Mouse (Mus musculus): ENCODE measurements at regions not wholly inside any gene's neighbourhood (a gene's known extent, or its start where the extent isn't known, plus 50 kb on each side); places are given as distances from the start of the nearest gene placed in this dataset.
A peak's percentile ranks its signal among the peaks of the same experiment; 100 is the strongest.

DNA sequence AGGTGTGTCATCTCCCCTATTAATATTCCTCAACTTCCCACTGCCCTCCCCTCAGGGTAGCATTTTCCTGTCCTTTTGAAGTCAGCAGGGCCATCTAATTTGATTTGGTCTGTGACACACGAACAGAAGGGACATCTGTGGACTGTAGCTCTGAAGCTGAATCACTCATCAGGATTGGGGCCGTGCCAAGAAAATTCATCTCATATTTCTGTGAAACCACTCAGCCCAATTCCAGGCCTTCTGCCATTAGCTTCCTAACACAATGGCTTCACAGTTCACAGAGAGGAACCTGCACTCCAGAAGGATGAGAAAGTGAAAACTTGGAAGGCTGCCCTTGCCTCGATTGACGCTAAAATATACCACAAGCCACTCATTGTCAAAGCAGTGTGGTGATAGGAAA is 86.1 kb downstream of the Abhd5 start:
- no peak overlapping the region for H3K9ac ChIP-seq (ENCODE audit: low read depth, poor library complexity, severe bottlenecking)
- no peaks in the 10 kb centered on the region for H3K36me3 ChIP-seq (ENCODE audit: control insufficient read depth, insufficient read depth, low read length, poor library complexity, severe bottlenecking)
- no peak overlapping the region for H3K4me3 ChIP-seq (ENCODE audit: low read depth, low read length)
- no peak overlapping the region for H3K27ac ChIP-seq (ENCODE audit: insufficient read depth, low read length)
- H3K9me3 ChIP-seq (replicated peaks; ENCODE audit: control insufficient read depth, insufficient read depth, low read length, poor library complexity, severe bottlenecking), result no peaks in the 10 kb centered on the region
- H3K4me1 ChIP-seq (ENCODE audit: control insufficient read depth, insufficient read depth, low read length), result no peaks in the 10 kb centered on the region
- TF ChIP-seq EP300 (IDR thresholded peaks at IDR 0.05; ENCODE audit: insufficient read depth, low read depth, low read length), result no peak
- no peak for TF ChIP-seq POLR2A (IDR thresholded peaks at IDR 0.05; ENCODE audit: insufficient read depth, low read length)
- no peak for TF ChIP-seq CTCF (IDR thresholded peaks at IDR 0.05; ENCODE audit: low read depth, low read length)
- no peaks in the 10 kb centered on the region; the same call in 1 of the 2 replicates for H3K27me3 ChIP-seq (ENCODE audit: control insufficient read depth, insufficient read depth, low read length, poor library complexity, severe bottlenecking)

DNA sequence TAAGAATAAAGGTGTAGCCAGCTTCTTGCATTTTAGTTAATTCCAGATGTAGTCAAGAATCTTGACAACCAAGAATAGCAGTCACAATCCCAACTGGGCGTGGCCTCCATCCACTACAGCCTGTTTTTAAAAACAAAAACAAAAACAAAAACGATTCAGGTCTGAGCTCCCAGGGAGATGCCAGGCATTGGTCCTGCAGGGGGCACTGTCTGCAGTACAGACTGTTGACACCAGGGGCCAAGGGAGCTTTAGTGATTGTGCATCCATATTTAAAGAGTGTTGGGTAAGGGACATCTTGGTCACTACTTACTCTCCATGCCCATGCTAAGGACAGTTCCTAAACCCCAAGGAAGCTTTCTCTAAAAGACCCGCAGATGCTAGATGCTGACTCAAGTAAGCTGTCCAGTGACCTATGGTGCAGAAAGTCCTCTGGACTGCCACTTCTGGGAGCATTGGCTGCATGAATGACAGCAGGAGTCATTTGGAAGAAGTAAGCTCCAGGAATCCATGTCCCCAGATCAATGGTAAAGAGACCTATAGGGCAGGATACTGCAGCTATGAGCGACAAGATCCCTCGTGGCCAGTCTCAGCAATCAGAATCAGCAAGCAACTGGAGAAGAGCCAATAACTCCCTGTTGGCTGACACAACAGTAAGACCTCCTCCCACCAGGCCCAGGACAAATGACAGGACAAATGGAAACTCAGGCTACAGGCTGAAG is 95.1 kb downstream of the Abhd5 start:
- TF ChIP-seq EP300 (IDR thresholded peaks at IDR 0.05; ENCODE audit: insufficient read depth, low read depth, low read length) (no peak), CTCF (IDR thresholded peaks at IDR 0.05; ENCODE audit: low read depth, low read length) (peak; percentile 26)
- H3K4me3 ChIP-seq (ENCODE audit: low read depth, low read length), result no peak overlapping the region
- no peaks in the 10 kb centered on the region for H3K4me1 ChIP-seq (ENCODE audit: control insufficient read depth, insufficient read depth, low read length)
- H3K9me3 ChIP-seq (replicated peaks; ENCODE audit: control insufficient read depth, insufficient read depth, low read length, poor library complexity, severe bottlenecking), result no peaks in the 10 kb centered on the region
- H3K9ac ChIP-seq (ENCODE audit: low read depth, poor library complexity, severe bottlenecking), result no peak overlapping the region
- no peaks in the 10 kb centered on the region for H3K27me3 ChIP-seq (ENCODE audit: control insufficient read depth, insufficient read depth, low read length, poor library complexity, severe bottlenecking)
- no peaks in the 10 kb centered on the region for H3K36me3 ChIP-seq (ENCODE audit: control insufficient read depth, insufficient read depth, low read length, poor library complexity, severe bottlenecking)
- H3K27ac ChIP-seq (ENCODE audit: insufficient read depth, low read length), result no peak overlapping the region

DNA sequence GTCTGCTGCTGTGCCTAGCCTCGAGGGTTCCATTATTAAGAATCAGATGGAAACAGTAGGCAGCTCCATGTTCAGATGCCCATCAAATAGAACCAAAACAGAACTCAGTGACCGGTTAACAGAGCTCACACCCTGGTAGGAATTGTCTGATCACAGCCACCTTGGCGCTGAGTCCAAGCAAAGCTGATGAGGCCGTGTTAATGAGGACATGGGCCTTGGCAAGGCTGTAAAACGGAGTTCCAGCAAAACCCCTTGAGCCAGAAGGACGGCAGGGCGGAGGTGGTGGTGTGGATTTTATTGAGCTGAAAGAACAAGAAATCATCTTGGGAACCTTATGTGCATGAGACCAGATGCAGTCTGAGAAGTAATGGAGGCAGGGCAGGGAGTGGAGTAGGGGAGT is 96.2 kb downstream of the Abhd5 start:
- no peak overlapping the region for H3K27ac ChIP-seq (ENCODE audit: insufficient read depth, low read length)
- no peaks in the 10 kb centered on the region for H3K9me3 ChIP-seq (replicated peaks; ENCODE audit: control insufficient read depth, insufficient read depth, low read length, poor library complexity, severe bottlenecking)
- no peak for TF ChIP-seq CTCF (IDR thresholded peaks at IDR 0.05; ENCODE audit: low read depth, low read length)
- TF ChIP-seq POLR2A (IDR thresholded peaks at IDR 0.05; ENCODE audit: insufficient read depth, low read length), result no peak
- no peak for TF ChIP-seq EP300 (IDR thresholded peaks at IDR 0.05; ENCODE audit: insufficient read depth, low read depth, low read length)
- H3K27me3 ChIP-seq (ENCODE audit: control insufficient read depth, insufficient read depth, low read length, poor library complexity, severe bottlenecking), result no peaks in the 10 kb centered on the region
- no peak overlapping the region for H3K4me3 ChIP-seq (ENCODE audit: low read depth, low read length)
- H3K9ac ChIP-seq (ENCODE audit: low read depth, poor library complexity, severe bottlenecking), result no peak overlapping the region
- no peaks in the 10 kb centered on the region for H3K36me3 ChIP-seq (ENCODE audit: control insufficient read depth, insufficient read depth, low read length, poor library complexity, severe bottlenecking)
- H3K4me1 ChIP-seq (ENCODE audit: control insufficient read depth, insufficient read depth, low read length), result no peaks in the 10 kb centered on the region

DNA sequence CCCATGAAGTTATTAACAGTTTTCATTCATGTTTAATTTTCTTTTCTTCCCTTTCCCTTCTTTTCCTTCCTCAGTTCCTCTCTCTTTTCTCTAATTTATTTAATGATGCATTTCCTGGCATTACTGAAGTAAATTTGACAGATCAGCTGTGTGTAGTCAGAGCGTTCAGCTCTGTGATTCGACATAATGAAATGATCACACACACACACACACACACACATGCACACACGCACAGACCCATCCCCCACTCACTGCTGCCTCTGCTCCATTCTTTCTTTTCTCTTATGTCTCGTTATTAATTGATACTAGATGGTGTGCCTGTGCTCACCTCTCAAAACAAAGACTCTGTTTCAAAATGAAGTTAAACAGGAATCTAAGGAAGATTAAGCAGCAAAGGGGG is 96.9 kb downstream of the Abhd5 start:
- no peaks in the 10 kb centered on the region for H3K36me3 ChIP-seq (ENCODE audit: control insufficient read depth, insufficient read depth, low read length, poor library complexity, severe bottlenecking)

DNA sequence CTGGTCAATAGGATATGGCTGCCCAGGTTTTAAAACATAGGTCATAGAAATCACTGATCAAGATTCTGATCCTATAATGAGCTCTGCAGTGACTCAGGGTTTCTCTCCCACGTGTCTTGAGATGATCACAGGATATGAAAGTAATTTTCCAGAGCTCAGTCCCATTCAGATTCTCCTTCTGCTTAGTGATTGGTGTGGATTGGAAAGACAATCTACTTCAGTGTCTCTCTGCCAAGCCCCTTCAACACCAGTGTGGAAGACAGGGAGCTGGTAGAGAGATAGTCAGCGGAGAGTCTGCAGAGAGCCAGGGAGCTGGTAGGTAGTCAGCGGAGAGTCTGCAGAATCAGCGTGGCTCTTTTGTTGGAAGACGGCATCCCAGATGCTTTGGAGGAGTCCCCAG is 99.1 kb downstream of the Abhd5 start:
- H3K27me3 ChIP-seq (ENCODE audit: control insufficient read depth, insufficient read depth, low read length, poor library complexity, severe bottlenecking), result no peaks in the 10 kb centered on the region
- no peaks in the 10 kb centered on the region for H3K9me3 ChIP-seq (replicated peaks; ENCODE audit: control insufficient read depth, insufficient read depth, low read length, poor library complexity, severe bottlenecking)
- no peak overlapping the region for H3K9ac ChIP-seq (ENCODE audit: low read depth, poor library complexity, severe bottlenecking)
- no peaks in the 10 kb centered on the region for H3K36me3 ChIP-seq (ENCODE audit: control insufficient read depth, insufficient read depth, low read length, poor library complexity, severe bottlenecking)
- TF ChIP-seq POLR2A (IDR thresholded peaks at IDR 0.05; ENCODE audit: insufficient read depth, low read length), result no peak
- no peak overlapping the region for H3K27ac ChIP-seq (ENCODE audit: insufficient read depth, low read length)
- no peak overlapping the region for H3K4me3 ChIP-seq (ENCODE audit: low read depth, low read length)
- H3K4me1 ChIP-seq (ENCODE audit: control insufficient read depth, insufficient read depth, low read length), result no peaks in the 10 kb centered on the region

More for the DNA sequence above, 96.9 kb downstream of the Abhd5 start:
- H3K9ac ChIP-seq (ENCODE audit: low read depth, poor library complexity, severe bottlenecking), result no peak overlapping the region
- no peaks in the 10 kb centered on the region for H3K9me3 ChIP-seq (replicated peaks; ENCODE audit: control insufficient read depth, insufficient read depth, low read length, poor library complexity, severe bottlenecking)
- no peaks in the 10 kb centered on the region for H3K27me3 ChIP-seq (ENCODE audit: control insufficient read depth, insufficient read depth, low read length, poor library complexity, severe bottlenecking)
- H3K4me1 ChIP-seq (ENCODE audit: control insufficient read depth, insufficient read depth, low read length), result no peaks in the 10 kb centered on the region
- no peak for TF ChIP-seq POLR2A (IDR thresholded peaks at IDR 0.05; ENCODE audit: insufficient read depth, low read length)
- no peak for TF ChIP-seq CTCF (IDR thresholded peaks at IDR 0.05; ENCODE audit: low read depth, low read length)
- TF ChIP-seq EP300 (IDR thresholded peaks at IDR 0.05; ENCODE audit: insufficient read depth, low read depth, low read length), result no peak
- H3K4me3 ChIP-seq (ENCODE audit: low read depth, low read length), result no peak overlapping the region
- no peak overlapping the region for H3K27ac ChIP-seq (ENCODE audit: insufficient read depth, low read length)

GRCm38 (mm10) chr9:122455301-122455700 is 103.9 kb downstream of the Abhd5 start:
- Histone ChIP-seq H3K27ac (ENCODE audit: insufficient read depth, low read length) (no peak overlapping the region), H3K9ac (ENCODE audit: low read depth, poor library complexity, severe bottlenecking) (no peak overlapping the region), H3K27me3 (ENCODE audit: control insufficient read depth, insufficient read depth, low read length, poor library complexity, severe bottlenecking) (no peaks in the 10 kb centered on the region), H3K4me3 (ENCODE audit: low read depth, low read length) (no peak overlapping the region), H3K4me1 (ENCODE audit: control insufficient read depth, insufficient read depth, low read length) (no peaks in the 10 kb centered on the region), H3K36me3 (ENCODE audit: control insufficient read depth, insufficient read depth, low read length, poor library complexity, severe bottlenecking) (no peaks in the 10 kb centered on the region), H3K9me3 (replicated peaks; ENCODE audit: control insufficient read depth, insufficient read depth, low read length, poor library complexity, severe bottlenecking) (no peaks in the 10 kb centered on the region)
- no peak for TF ChIP-seq EP300 (IDR thresholded peaks at IDR 0.05; ENCODE audit: insufficient read depth, low read depth, low read length)
- no peak for TF ChIP-seq CTCF (IDR thresholded peaks at IDR 0.05; ENCODE audit: low read depth, low read length)
- no peak for TF ChIP-seq POLR2A (IDR thresholded peaks at IDR 0.05; ENCODE audit: insufficient read depth, low read length)
